Mouse (Mus musculus): ENCODE measurements around the gene Pde4dip.

GRCm38 (mm10) chr3:97811158-97811557 lies 77.3 kb downstream of the Pde4dip start:
- TF ChIP-seq MYOG (IDR thresholded peaks at IDR 0.05; ENCODE audit: control insufficient read depth in 1 of 3, insufficient read depth in 1 of 3, insufficient read length in 2 of 3, low read depth in 2 of 3) (no peak), POLR2A (IDR thresholded peaks at IDR 0.05; ENCODE audit: insufficient read length, low read depth) (no peak), CEBPB (IDR thresholded peaks at IDR 0.05; ENCODE audit: insufficient read depth, poor library complexity, severe bottlenecking) (no peak), TCF3 (IDR thresholded peaks at IDR 0.05; ENCODE audit: insufficient read length, low read depth) (no peak), USF1 (IDR thresholded peaks at IDR 0.05; ENCODE audit: low read depth) (no peak), MYOD1 (IDR thresholded peaks at IDR 0.05; ENCODE audit: control insufficient read depth in 1 of 3, insufficient read length in 2 of 3, low read depth in 2 of 3) (no peak), SRF (IDR thresholded peaks at IDR 0.05; ENCODE audit: control insufficient read depth, insufficient read length, low read depth) (no peak), TCF12 (IDR thresholded peaks at IDR 0.05; ENCODE audit: insufficient read depth, poor library complexity, severe bottlenecking) (no peak), MAX (IDR thresholded peaks at IDR 0.05; ENCODE audit: low read depth) (no peak), POLR2AphosphoS2 (IDR thresholded peaks at IDR 0.05; ENCODE audit: insufficient read length, low read depth) (no peak)

Measured in myocyte (in vitro differentiated cells).